Mouse (Mus musculus): ENCODE measurements around the gene Mpv17. TPM values are rescaled to one million over a fixed set of nuclear protein-coding genes. Genes with fewer than 3 reads are reported as not detected.

Mpv17 gene
- total RNA-seq (2021), result 10 to 100 TPM; 19.1 to 23.9 TPM
- long read RNA-seq, experiment 1, transcript Mpv17-201 (8 exons, 1,724 nt), result major isoform, 21 of 37 reads
- long read RNA-seq, experiment 1, transcript Mpv17-202 (7 exons, 1,653 nt), result minor isoform, 6 of 37 reads
- long read RNA-seq, experiment 1, partial matches to known transcripts, result 4 of 37 reads
- long read RNA-seq, experiment 1, other reads (novel, unspliced or antisense), result 4 of 37 reads
- long read RNA-seq, experiment 2, transcript Mpv17-201 (8 exons, 1,724 nt), result major isoform, 27 of 54 reads
- long read RNA-seq, experiment 2, transcript Mpv17-202 (7 exons, 1,653 nt), result minor isoform, 15 of 54 reads
- long read RNA-seq, experiment 2, partial matches to known transcripts, result 4 of 54 reads
- long read RNA-seq, experiment 2, other reads (novel, unspliced or antisense), result 5 of 54 reads

GRCm38 (mm10) chr5:31154152-31154553 lies at the start of gene Mpv17:
TSS of gene Mpv17 (minus strand) at chr5:31154251.
- intact Hi-C loops (cut with DNase I), result no loop called here

GRCm38 (mm10) chr5:31202933-31203332 lies 48.9 kb upstream of the Mpv17 start:
- intact Hi-C loops (cut with DNase I), result no loop called here
- no peak for DNase-seq

More at GRCm38 (mm10) chr5:31154152-31154553, at the start of gene Mpv17:
- peak; percentile 69 to 76 for DNase-seq

- DNase-seq, result peak; percentile 90 to 91
- intact Hi-C loops (cut with DNase I), result no loop called here
Observed at GRCm38 (mm10) chr5:31201742-31202590, 47.9 kb upstream of the Mpv17 start, which contains the start of gene Zfp513. TSS of gene Zfp513 (minus strand) at chr5:31202303.

GRCm38 (mm10) chr5:31201042-31201741 lies 47.1 kb upstream of the Mpv17 start:
- intact Hi-C loops (cut with DNase I), result no loop called here
- DNase-seq, result no peak

GRCm38 (mm10) chr5:31200327-31200768 lies 46.3 kb upstream of the Mpv17 start:
- DNase-seq, result no peak
- intact Hi-C loops (cut with DNase I), result no loop called here

GRCm38 (mm10) chr5:31199893-31200292 lies 45.8 kb upstream of the Mpv17 start:
- intact Hi-C loops (cut with DNase I), result no loop called here
- no peak for DNase-seq

- DNase-seq, result no peak
- intact Hi-C loops (cut with DNase I), result no loop called here
Observed at GRCm38 (mm10) chr5:31199321-31199892, 45.4 kb upstream of the Mpv17 start.

- intact Hi-C loops (cut with DNase I), result no loop called here
- no peak for DNase-seq
Observed at GRCm38 (mm10) chr5:31198616-31199320, 44.7 kb upstream of the Mpv17 start.

GRCm38 (mm10) chr5:31198170-31198569 lies 44.1 kb upstream of the Mpv17 start:
- intact Hi-C loops (cut with DNase I), result no loop called here
- no peak for DNase-seq

- no peak for DNase-seq
- intact Hi-C loops (cut with DNase I), result no loop called here
Observed at GRCm38 (mm10) chr5:31197072-31197471, 43.0 kb upstream of the Mpv17 start.

GRCm38 (mm10) chr5:31196207-31196606 lies 42.2 kb upstream of the Mpv17 start:
- intact Hi-C loops (cut with DNase I), result no loop called here
- no peak for DNase-seq

GRCm38 (mm10) chr5:31195671-31196070 lies 41.6 kb upstream of the Mpv17 start:
- intact Hi-C loops (cut with DNase I), result no loop called here
- DNase-seq, result no peak

GRCm38 (mm10) chr5:31194486-31195485 lies 40.7 kb upstream of the Mpv17 start:
- intact Hi-C loops (cut with DNase I), result no loop called here
- DNase-seq, result no peak

- intact Hi-C loops (cut with DNase I), result no loop called here
- no peak for DNase-seq
Observed at GRCm38 (mm10) chr5:31193631-31194281, 39.7 kb upstream of the Mpv17 start.

GRCm38 (mm10) chr5:31192939-31193630 lies 39.0 kb upstream of the Mpv17 start, which contains the start of the genes Snx17 and Eif2b4:
TSS of gene Snx17 (plus strand) at chr5:31193227.
TSS of gene Eif2b4 (minus strand) at chr5:31193430.
- intact Hi-C loops (cut with DNase I), result no loop called here
- DNase-seq, result peak; percentile 98

GRCm38 (mm10) chr5:31192045-31192938 lies 38.2 kb upstream of the Mpv17 start:
- peak in 1 of 2 experiments; percentile 40 for DNase-seq
- intact Hi-C loops (cut with DNase I), result no loop called here
